Mouse (Mus musculus) hindbrain, embryonic 14.5 days (tissue): Measurements from ENCODE around the gene E4f1. TPM values are rescaled to one million over a fixed set of nuclear protein-coding genes. Genes with fewer than 3 reads are reported as not detected.

Experiments used
- ATAC-seq: fragments of 200-750 bp; cut with Nextera tagmentation; 2 replicates; pipeline ENCODE4 v1.8.0; 2017; ENCODE audit warnings: moderate number of reproducible peaks, mild to moderate bottlenecking, moderate TSS enrichment, moderate library complexity; ENCODE audit not compliant: low FRiP score
- DNase-seq: peaks from one replicate; pipeline ENCODE4 v3.0.0-alpha.2; 2015; ENCODE audit warnings: low spot score
- H3K27ac ChIP-seq: fragments of 300-500 bp; sonication (generic); 2 replicates; pipeline ENCODE4 v1.5.1; 2014; ENCODE audit warnings: mild to moderate bottlenecking, moderate library complexity
- H3K27me3 ChIP-seq: fragments of 300-500 bp; sonication (generic); 2 replicates; pipeline ENCODE4 v1.6.1; 2014; ENCODE audit warnings: mild to moderate bottlenecking, low read length, mixed read lengths; ENCODE audit not compliant: control insufficient read depth, insufficient read depth
- H3K36me3 ChIP-seq: fragments of 300-500 bp; sonication (generic); replicated peaks from 2 replicates; pipeline ENCODE4 v1.6.1; 2014; ENCODE audit not compliant: control insufficient read depth, insufficient read depth
- H3K4me1 ChIP-seq: fragments of 300-500 bp; sonication (generic); replicated peaks from 2 replicates; pipeline ENCODE4 v1.6.1; 2014; ENCODE audit warnings: antibody characterized with exemption, low read length, mixed read lengths; ENCODE audit not compliant: control insufficient read depth, insufficient read depth
- H3K4me2 ChIP-seq: fragments of 300-500 bp; sonication (generic); replicated peaks from 2 replicates; pipeline ENCODE4 v1.6.1; 2014; ENCODE audit warnings: mild to moderate bottlenecking, moderate library complexity
- H3K4me3 ChIP-seq: fragments of 300-500 bp; sonication (generic); replicated peaks from 2 replicates; pipeline ENCODE4 v1.5.1; 2014; ENCODE audit warnings: mild to moderate bottlenecking, low read length
- H3K9ac ChIP-seq: fragments of 300-500 bp; sonication (generic); 2 replicates; pipeline ENCODE4 v1.6.1; 2014
- H3K9me3 ChIP-seq: fragments of 300-500 bp; sonication (generic); 2 replicates; pipeline ENCODE4 v1.6.1; 2016; ENCODE audit warnings: low read length; ENCODE audit not compliant: control insufficient read depth
- WGBS: fragments of 180-500 bp; shearing (Covaris S2); extraction: QIAGEN DNeasy Blood & Tissue Kit; methylation state at CpG from one replicate; pipeline ENCODE4 v1.1.7; 2014; 5-methylcytosine and 5-hydroxymethylcytosine counted together
- polyA plus RNA-seq: library from polyadenylated mRNA; unstranded; fragments of >200 nt; fragmentation: Nextera tagmentation; extraction: Ambion mirVana; gene quantifications from 2 replicates; pipeline ENCODE4 v1.2.1, GENCODE M21; 2014

The E4f1 gene
- polyA plus RNA-seq, 1 experiment from 2014 or later, result 25.8 TPM

DNA sequence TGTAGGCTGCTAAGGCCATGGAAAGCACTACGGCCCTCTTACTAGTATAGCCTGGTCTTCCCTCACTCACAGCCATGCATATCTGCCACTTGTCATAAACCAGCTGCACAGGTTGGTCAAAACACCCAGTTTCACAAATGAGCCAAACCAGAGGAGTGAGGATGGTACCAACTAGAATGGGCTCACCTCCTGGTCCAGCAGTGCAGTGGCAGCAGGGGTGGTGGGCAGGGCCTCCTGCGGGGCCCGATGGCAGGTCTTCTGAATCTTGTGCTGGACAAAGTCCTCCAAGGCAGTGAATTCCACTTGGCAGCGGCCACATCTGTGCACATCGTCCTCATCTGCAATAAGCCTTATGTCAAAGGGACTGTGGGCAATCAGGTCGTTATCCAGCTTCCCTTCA, 18.9 kb downstream of the E4f1 start:
- no peaks in the 10 kb centered on the region for H3K9me3 ChIP-seq
- H3K4me3 ChIP-seq, result no peak overlapping the region
- peaks cover 14% of the 10 kb centered on the region for H3K4me1 ChIP-seq
- ATAC-seq (no peak), DNase-seq (no peak)
- no peak overlapping the region for H3K9ac ChIP-seq
- H3K27me3 ChIP-seq, result no peaks in the 10 kb centered on the region
- WGBS, result 96% methylated on average over 6 of the region's 6 CpGs
- no peak overlapping the region for H3K4me2 ChIP-seq
- H3K36me3 ChIP-seq, result peaks cover 55% of the 10 kb centered on the region
- no peak overlapping the region for H3K27ac ChIP-seq

DNA sequence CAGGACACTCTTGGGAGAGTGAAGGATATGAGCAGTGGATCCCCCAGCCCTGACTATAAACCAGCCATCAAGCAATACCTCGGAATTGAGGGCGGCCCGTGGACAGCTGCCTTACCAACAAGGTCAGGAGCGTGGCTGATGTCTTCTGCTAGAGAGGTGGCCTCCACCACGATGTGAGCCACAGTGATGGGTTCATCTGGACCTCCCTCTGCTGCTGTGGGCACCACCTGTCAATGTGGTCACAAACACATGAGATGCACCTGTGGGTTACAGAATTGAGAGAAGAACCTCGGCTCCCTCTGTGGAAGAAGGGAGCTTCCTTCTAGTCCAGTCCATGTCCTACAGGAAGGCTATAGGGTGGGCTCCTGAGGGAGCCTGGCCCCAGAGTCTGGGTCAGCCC, 20.6 kb downstream of the E4f1 start:
- ATAC-seq, result no peak
- H3K27me3 ChIP-seq, result no peaks in the 10 kb centered on the region
- H3K9ac ChIP-seq, result no peak overlapping the region
- no peak for DNase-seq
- no peak overlapping the region for H3K4me3 ChIP-seq
- no peak overlapping the region for H3K4me2 ChIP-seq
- peaks cover 14% of the 10 kb centered on the region for H3K4me1 ChIP-seq
- H3K36me3 ChIP-seq, result peaks cover 72% of the 10 kb centered on the region
- no peak overlapping the region for H3K27ac ChIP-seq
- WGBS, result 95% methylated on average over 6 of the region's 6 CpGs
- no peaks in the 10 kb centered on the region for H3K9me3 ChIP-seq

DNA sequence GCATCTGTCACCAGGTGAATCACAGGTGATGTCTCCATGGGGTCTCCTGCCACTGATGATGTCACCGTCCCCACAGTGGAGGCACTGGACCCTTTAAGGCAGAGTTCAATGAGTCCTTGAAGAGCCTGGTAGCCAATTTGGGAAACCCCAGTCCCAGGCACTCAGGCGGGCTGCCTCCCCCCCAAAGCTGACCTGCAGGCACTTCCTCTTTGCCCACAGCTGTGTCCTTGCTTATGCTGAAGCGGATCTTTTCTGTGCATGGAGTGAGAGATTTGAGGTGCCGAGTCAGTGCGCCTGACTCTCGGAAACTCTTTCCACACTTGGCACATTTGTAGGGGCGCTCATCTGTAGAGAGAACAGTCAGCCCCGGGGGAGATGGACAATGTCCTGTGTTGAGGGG, 23.5 kb downstream of the E4f1 start:
- H3K4me3 ChIP-seq, result no peak overlapping the region
- no peak overlapping the region for H3K27ac ChIP-seq
- DNase-seq (no peak), ATAC-seq (no peak)
- no peak overlapping the region for H3K4me2 ChIP-seq
- no peaks in the 10 kb centered on the region for H3K27me3 ChIP-seq
- peaks cover 99% of the 10 kb centered on the region for H3K36me3 ChIP-seq
- no peaks in the 10 kb centered on the region for H3K4me1 ChIP-seq
- H3K9ac ChIP-seq, result no peak overlapping the region
- H3K9me3 ChIP-seq, result no peaks in the 10 kb centered on the region
- WGBS, result 97% methylated on average over 8 of the region's 8 CpGs

DNA sequence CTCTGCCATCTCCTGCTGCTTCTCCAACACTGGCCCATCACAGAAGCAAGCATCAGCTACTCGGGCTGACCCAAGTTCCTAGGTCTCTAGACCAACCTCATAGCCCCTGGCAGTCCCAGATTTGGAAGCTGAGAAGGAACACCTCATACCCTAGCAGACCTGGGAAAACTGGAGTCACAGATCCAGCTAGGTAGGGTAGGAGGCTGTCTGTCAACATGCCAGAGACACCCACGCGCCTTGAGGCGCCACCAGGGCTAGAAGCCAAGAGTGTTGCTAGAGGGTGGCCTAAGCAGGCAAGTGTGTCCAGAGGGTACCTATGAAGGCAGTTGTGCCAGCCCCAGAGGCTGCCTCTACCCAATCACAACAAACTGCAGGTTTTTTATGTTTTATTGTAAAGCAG, 26.7 kb downstream of the E4f1 start:
- no peaks in the 10 kb centered on the region for H3K27me3 ChIP-seq
- ATAC-seq (no peak), DNase-seq (no peak)
- peaks cover 98% of the 10 kb centered on the region for H3K36me3 ChIP-seq
- H3K4me3 ChIP-seq, result no peak overlapping the region
- H3K4me2 ChIP-seq, result no peak overlapping the region
- H3K4me1 ChIP-seq, result no peaks in the 10 kb centered on the region
- H3K9me3 ChIP-seq, result no peaks in the 10 kb centered on the region
- no peak overlapping the region for H3K9ac ChIP-seq
- no peak overlapping the region for H3K27ac ChIP-seq
- WGBS, result 93% methylated on average over 4 of the region's 4 CpGs

DNA sequence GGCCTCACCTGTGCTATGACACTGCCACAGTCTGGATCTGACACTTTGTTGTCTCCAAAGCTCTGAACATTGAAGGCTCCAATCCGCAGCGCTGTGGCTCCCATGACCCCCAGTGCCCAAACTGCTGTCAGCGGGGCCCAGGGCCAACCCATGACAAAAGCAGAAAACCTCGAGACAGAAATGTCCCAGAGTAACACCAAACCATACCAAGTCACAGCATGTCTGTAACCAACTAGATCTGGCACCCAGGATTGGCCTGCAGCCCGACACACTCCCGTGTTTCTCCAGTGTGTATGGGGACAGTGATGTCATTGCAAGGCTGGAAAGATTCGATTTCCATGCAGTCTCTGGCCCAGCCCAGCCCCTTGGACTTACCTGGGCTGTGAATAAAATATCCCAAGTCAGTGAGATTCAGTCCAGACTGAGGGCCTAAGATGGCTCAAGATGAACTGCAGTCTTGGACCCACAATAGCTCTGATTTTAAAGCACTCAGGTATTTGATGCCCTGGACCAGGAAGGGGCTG, 27.4 kb downstream of the E4f1 start, which contains the start of gene Dnase1l2:
TSS of gene Dnase1l2 (minus strand) at position 474 of the 524 bp plus-strand sequence.
- Histone ChIP-seq H3K9me3 (no peaks in the 10 kb centered on the region), H3K27me3 (no peaks in the 10 kb centered on the region), H3K27ac (no peak within 1 kb of the TSS), H3K4me3 (no peak within 1 kb of the TSS), H3K4me2 (no peak within 1 kb of the TSS), H3K36me3 (peaks cover 97% of the 10 kb centered on the region), H3K4me1 (no peaks in the 10 kb centered on the region), H3K9ac (no peak within 1 kb of the TSS)
- ATAC-seq (no peak), DNase-seq (no peak)
- WGBS, result 82% methylated on average over 7 of the region's 7 CpGs

DNA sequence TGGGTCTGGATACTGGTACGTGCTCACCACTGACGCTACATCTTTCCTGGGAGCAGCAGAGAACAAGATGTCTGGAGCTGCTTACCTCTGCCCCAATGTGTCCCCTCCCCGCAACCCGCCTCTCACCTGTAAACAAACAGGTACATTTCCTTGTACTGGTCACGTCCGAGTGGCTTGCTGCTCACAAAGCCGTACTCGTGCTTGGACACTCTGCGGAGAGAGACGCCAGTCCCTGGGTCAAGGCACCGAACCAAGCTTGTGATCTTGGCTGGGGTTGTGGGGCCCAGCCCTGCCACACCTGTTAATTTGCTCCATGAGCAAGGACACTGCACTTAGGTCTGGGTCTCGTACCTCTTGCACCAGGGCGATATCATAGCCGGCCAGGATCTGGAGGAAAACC, 28.0 kb downstream of the E4f1 start:
- H3K4me2 ChIP-seq, result no peak overlapping the region
- H3K4me3 ChIP-seq, result no peak overlapping the region
- H3K4me1 ChIP-seq, result no peaks in the 10 kb centered on the region
- H3K27me3 ChIP-seq, result no peaks in the 10 kb centered on the region
- WGBS, result 96% methylated on average over 14 of the region's 14 CpGs
- H3K9me3 ChIP-seq, result no peaks in the 10 kb centered on the region
- DNase-seq, result no peak
- no peak overlapping the region for H3K27ac ChIP-seq
- ATAC-seq, result no peak
- peaks cover 95% of the 10 kb centered on the region for H3K36me3 ChIP-seq
- no peak overlapping the region for H3K9ac ChIP-seq

DNA sequence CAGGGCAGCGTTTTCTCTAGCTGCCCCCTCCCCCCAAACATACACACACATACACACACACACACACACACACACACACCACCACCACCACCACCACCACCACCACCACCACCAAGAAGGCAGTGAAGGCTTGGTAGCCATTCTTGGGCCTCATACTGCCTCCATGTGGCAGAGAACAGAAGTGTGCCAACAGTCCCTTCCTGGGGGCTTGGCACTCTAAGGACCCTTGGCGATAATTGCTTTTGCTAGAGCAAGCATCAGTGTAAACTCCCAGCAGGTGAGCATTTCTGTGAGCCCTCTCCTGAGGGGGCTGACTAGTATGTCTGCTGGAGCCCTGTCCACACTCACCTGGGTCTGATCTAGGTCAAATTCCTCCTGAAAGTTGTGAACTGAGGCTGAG, 29.0 kb downstream of the E4f1 start:
- Histone ChIP-seq H3K4me3 (no peak overlapping the region), H3K27ac (no peak overlapping the region), H3K4me1 (no peaks in the 10 kb centered on the region), H3K36me3 (peaks cover 95% of the 10 kb centered on the region), H3K9ac (no peak overlapping the region), H3K9me3 (no peaks in the 10 kb centered on the region), H3K4me2 (no peak overlapping the region), H3K27me3 (no peaks in the 10 kb centered on the region)
- DNase-seq (no peak), ATAC-seq (no peak)
- WGBS, result 43% methylated on average over 2 of the region's 2 CpGs

DNA sequence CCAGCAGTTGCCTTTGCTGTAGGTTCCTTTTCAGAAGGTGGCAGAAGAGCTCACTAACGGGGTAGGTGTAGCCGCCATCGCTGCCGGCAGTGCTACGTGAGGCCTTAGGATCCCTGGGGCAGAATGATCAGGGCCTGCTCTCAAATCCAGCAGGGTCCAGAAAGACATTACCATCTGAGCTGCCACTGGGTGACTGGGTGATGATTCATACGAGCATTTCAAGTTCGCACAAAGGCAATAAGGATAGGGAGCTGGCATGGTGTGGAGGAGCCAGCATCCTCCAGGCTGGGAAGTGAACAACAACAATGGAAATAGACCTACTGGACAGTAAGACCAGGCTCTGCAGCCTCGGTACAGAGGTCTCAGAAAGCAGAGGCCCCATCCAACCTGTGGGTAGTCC, 29.7 kb downstream of the E4f1 start:
- H3K9me3 ChIP-seq, result no peaks in the 10 kb centered on the region
- no peaks in the 10 kb centered on the region for H3K4me1 ChIP-seq
- no peaks in the 10 kb centered on the region for H3K27me3 ChIP-seq
- H3K27ac ChIP-seq, result no peak overlapping the region
- H3K36me3 ChIP-seq, result peaks cover 90% of the 10 kb centered on the region
- no peak for DNase-seq
- no peak for ATAC-seq
- H3K4me3 ChIP-seq, result no peak overlapping the region
- H3K9ac ChIP-seq, result no peak overlapping the region
- WGBS, result 92% methylated on average over 8 of the region's 8 CpGs
- no peak overlapping the region for H3K4me2 ChIP-seq

DNA sequence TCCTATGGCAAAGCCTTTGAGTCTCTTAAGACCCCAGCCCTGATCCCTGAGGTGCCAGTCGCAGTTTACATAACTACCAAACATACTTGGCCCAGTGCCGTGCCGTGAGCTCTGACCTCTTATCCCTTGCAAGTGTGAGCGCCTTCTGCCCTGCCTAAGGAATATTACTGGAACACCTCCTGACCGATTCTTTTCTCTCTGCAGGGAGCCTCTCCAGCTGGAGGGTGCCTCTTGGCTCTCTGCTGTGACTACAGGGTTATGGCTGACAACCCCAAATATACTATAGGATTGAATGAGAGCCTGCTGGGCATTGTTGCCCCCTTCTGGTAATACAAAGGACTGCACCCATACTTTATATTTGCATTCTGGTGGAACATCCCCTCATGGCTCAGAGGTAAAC, 33.1 kb downstream of the E4f1 start:
- DNase-seq (peak; percentile 71), ATAC-seq (peak; percentile 45; the same call in 1 of the 2 replicates)
- WGBS, result 82% methylated on average over 5 of the region's 5 CpGs
- Histone ChIP-seq H3K9me3 (no peaks in the 10 kb centered on the region), H3K9ac (no peak overlapping the region), H3K27ac (no peak overlapping the region), H3K27me3 (no peaks in the 10 kb centered on the region), H3K36me3 (peaks cover 62% of the 10 kb centered on the region), H3K4me1 (no peaks in the 10 kb centered on the region), H3K4me2 (no peak overlapping the region), H3K4me3 (no peak overlapping the region)
